Mouse (Mus musculus): Measurements from ENCODE around the gene Pcx. TPM values are rescaled to one million over a fixed set of nuclear protein-coding genes. Genes with fewer than 3 reads are reported as not detected.

The Pcx gene
- polyA plus RNA-seq, 1 experiment = 41.9 TPM

DNA sequence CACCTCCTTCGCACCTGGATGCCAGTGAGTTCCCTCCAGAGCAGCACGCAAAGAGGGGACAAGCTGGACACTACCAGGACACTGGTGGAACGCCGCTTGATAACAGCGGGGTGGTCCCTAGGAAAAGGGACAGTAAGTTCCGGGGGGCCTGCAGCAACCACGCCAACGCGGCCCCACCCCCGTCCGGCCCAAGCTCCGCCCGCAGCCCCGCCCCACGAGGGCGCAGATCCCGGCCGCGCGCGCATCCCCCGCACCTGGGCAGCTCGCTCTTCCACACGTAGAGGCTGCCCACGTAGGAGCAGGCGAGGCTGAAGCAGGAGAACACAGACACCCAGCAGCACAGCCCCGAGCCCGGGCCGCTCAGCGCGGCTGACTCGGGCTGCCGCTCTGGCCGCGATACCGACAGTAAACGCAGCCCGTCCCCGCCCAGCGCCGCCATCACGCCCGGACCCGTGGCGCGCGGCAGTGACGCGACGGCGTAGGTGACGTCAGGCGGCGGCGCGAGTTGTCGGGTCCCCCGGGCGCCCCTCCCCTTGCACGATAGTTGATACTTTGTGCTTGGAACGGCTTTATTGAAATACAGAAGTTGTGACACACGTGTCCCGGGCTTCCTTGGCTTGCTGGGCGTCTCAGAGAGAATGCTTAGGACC is 115.0 kb downstream of the Pcx start, which contains the start of gene Rce1:
TSS of gene Rce1 (minus strand) at position 463 of the 650 bp plus-strand sequence.
- TF ChIP-seq CTCF (IDR thresholded peaks at IDR 0.05; ENCODE audit: borderline replicate concordance, control insufficient read depth, extremely low read depth, insufficient read depth, low read length, poor library complexity) (no peak), POLR2A (IDR thresholded peaks at IDR 0.05; ENCODE audit: control insufficient read depth, extremely low read depth, insufficient read depth, low read length, poor library complexity) (peak; percentile 64)
- no peaks in the 10 kb centered on the region for H3K36me3 ChIP-seq (ENCODE audit: control insufficient read depth, insufficient read depth, low read length)
- WGBS = under 1% methylated on average over 64 of the region's 64 CpGs
- H3K27me3 ChIP-seq (ENCODE audit: control insufficient read depth, insufficient read depth, low read length) = no peaks in the 10 kb centered on the region
- peak within 1 kb of the TSS; percentile 83 for H3K4me3 ChIP-seq (ENCODE audit: control insufficient read depth, insufficient read depth, low read length)
- H3K4me1 ChIP-seq (replicated peaks; ENCODE audit: control insufficient read depth, insufficient read depth, low read length) = peaks cover 9% of the 10 kb centered on the region
- no peak within 1 kb of the TSS for H3K27ac ChIP-seq (ENCODE audit: control insufficient read depth, insufficient read depth, low read length)
- peak; percentile 90 for DNase-seq

DNA sequence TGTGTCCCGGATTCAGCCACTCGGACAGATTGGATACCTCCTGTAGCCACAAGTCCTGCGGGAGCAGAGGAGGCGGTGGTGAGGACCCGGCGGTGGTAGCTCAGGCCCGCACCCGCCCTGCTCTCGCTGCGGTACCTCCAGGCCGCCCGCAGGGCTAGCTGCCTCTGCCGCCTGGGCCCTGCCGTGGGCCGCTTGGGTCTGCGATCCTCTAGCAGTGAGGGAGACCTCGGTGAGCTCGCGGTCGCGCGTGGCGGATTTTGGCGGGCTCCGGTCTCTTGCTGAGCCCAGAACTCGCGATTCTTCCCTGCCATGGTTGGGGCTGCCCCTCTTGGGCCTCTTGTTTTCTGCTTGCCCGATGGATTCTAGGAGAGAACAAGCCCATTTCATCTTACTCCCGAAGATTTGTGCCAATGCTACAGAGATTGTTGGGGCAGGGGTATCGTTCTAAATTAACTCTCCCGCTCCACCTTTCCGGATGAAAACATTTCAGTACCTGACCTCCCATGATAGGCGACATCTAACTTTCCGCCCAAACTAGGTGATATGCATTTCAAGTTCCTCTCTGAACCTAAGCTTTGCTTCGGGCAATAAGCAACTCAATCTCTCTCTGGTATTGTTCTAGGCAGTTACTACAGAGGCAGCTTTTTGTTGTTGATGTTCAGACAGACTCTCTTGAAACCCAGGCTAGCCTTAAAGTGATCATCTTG is 115.7 kb downstream of the Pcx start:
- Histone ChIP-seq H3K4me1 (replicated peaks; ENCODE audit: control insufficient read depth, insufficient read depth, low read length) (peaks cover 9% of the 10 kb centered on the region), H3K27ac (ENCODE audit: control insufficient read depth, insufficient read depth, low read length) (no peak overlapping the region), H3K4me3 (ENCODE audit: control insufficient read depth, insufficient read depth, low read length) (peak overlapping the region; percentile 83), H3K36me3 (ENCODE audit: control insufficient read depth, insufficient read depth, low read length) (no peaks in the 10 kb centered on the region), H3K27me3 (ENCODE audit: control insufficient read depth, insufficient read depth, low read length) (no peaks in the 10 kb centered on the region)
- no peak for DNase-seq
- 1% methylated on average over 35 of the region's 35 CpGs for WGBS
- TF ChIP-seq CTCF (IDR thresholded peaks at IDR 0.05; ENCODE audit: borderline replicate concordance, control insufficient read depth, extremely low read depth, insufficient read depth, low read length, poor library complexity) (no peak), POLR2A (IDR thresholded peaks at IDR 0.05; ENCODE audit: control insufficient read depth, extremely low read depth, insufficient read depth, low read length, poor library complexity) (no peak)

DNA sequence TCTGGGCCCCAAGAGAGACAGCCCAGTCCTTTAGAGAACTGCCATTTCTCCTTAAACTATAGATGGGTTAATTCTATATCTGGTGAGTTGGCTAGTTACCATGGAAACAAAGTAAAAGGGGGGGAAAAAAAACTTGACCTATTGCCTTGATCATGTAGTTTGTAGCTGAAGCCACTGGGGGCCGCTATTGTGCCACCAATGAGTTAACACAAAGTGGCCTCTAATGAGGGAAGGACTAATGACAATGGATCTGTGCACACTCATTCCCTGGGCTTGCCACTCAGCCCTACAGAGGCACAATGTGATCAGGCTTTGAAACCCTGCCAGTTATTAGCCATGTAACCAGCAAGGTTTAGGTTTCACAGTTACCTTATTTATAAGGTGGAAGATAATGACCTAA is 118.5 kb downstream of the Pcx start:
- no peak overlapping the region for H3K27ac ChIP-seq (ENCODE audit: control insufficient read depth, insufficient read depth, low read length)
- no peaks in the 10 kb centered on the region for H3K27me3 ChIP-seq (ENCODE audit: control insufficient read depth, insufficient read depth, low read length)
- 3% methylated on average over 1 of the region's 1 CpGs for WGBS
- H3K4me3 ChIP-seq (ENCODE audit: control insufficient read depth, insufficient read depth, low read length) = no peak overlapping the region
- peaks cover 9% of the 10 kb centered on the region for H3K4me1 ChIP-seq (replicated peaks; ENCODE audit: control insufficient read depth, insufficient read depth, low read length)
- DNase-seq = peak; percentile 45
- TF ChIP-seq CTCF (IDR thresholded peaks at IDR 0.05; ENCODE audit: borderline replicate concordance, control insufficient read depth, extremely low read depth, insufficient read depth, low read length, poor library complexity) (no peak), POLR2A (IDR thresholded peaks at IDR 0.05; ENCODE audit: control insufficient read depth, extremely low read depth, insufficient read depth, low read length, poor library complexity) (no peak)
- H3K36me3 ChIP-seq (ENCODE audit: control insufficient read depth, insufficient read depth, low read length) = no peaks in the 10 kb centered on the region

DNA sequence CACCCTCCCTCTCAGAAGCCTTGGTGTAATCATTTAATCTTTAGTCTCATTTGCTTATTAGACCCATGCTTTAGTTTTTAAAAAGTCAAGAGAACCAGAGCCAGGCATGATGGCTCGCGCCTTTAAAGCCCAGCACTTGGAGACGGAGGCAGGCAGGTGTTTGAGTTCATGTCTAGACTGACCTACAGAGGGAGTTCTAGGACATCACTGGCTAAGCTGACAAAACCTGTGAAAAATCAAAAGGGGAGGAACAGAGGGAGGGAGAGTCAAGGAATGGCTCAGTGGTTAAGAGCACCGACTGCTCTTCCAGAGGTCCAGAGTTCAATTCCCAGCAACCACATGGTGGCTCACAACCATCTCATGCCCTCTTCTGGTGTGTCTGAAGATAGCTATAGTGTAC is 125.7 kb downstream of the Pcx start:
- Histone ChIP-seq H3K4me1 (replicated peaks; ENCODE audit: control insufficient read depth, insufficient read depth, low read length) (no peaks in the 10 kb centered on the region), H3K36me3 (ENCODE audit: control insufficient read depth, insufficient read depth, low read length) (no peaks in the 10 kb centered on the region), H3K27me3 (ENCODE audit: control insufficient read depth, insufficient read depth, low read length) (no peaks in the 10 kb centered on the region), H3K27ac (ENCODE audit: control insufficient read depth, insufficient read depth, low read length) (no peak overlapping the region), H3K4me3 (ENCODE audit: control insufficient read depth, insufficient read depth, low read length) (no peak overlapping the region)
- DNase-seq = no peak
- no peak for TF ChIP-seq CTCF (IDR thresholded peaks at IDR 0.05; ENCODE audit: borderline replicate concordance, control insufficient read depth, extremely low read depth, insufficient read depth, low read length, poor library complexity)
- TF ChIP-seq POLR2A (IDR thresholded peaks at IDR 0.05; ENCODE audit: control insufficient read depth, extremely low read depth, insufficient read depth, low read length, poor library complexity) = no peak
- WGBS = 64% methylated on average over 4 of the region's 4 CpGs

DNA sequence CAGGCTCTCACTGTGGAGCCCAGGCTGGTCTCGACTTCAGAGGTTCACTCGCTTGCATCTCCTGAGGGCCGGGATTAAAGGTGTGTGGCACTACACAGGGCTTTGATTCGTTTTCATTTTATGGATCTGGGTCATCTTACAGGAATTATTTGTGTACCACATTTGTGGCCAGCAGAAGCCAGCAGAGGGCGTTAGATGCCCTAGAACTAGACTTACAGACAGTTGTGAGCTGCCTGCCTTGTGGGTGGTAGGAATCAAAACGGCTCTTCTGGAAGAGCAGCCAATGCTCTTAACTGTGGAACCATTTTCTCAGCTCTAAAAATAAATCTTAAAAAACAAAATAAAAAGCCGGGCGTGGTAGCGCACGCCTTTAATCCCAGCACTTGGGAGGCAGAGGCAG is 134.0 kb downstream of the Pcx start:
- WGBS = 52% methylated on average over 10 of the region's 10 CpGs
- Histone ChIP-seq H3K36me3 (ENCODE audit: control insufficient read depth, insufficient read depth, low read length) (no peaks in the 10 kb centered on the region), H3K27ac (ENCODE audit: control insufficient read depth, insufficient read depth, low read length) (no peak overlapping the region), H3K4me1 (replicated peaks; ENCODE audit: control insufficient read depth, insufficient read depth, low read length) (no peaks in the 10 kb centered on the region; the same call in 1 of the 2 replicates), H3K27me3 (ENCODE audit: control insufficient read depth, insufficient read depth, low read length) (no peaks in the 10 kb centered on the region), H3K4me3 (ENCODE audit: control insufficient read depth, insufficient read depth, low read length) (no peak overlapping the region)
- DNase-seq = no peak
- TF ChIP-seq CTCF (IDR thresholded peaks at IDR 0.05; ENCODE audit: borderline replicate concordance, control insufficient read depth, extremely low read depth, insufficient read depth, low read length, poor library complexity) (no peak), POLR2A (IDR thresholded peaks at IDR 0.05; ENCODE audit: control insufficient read depth, extremely low read depth, insufficient read depth, low read length, poor library complexity) (no peak)

DNA sequence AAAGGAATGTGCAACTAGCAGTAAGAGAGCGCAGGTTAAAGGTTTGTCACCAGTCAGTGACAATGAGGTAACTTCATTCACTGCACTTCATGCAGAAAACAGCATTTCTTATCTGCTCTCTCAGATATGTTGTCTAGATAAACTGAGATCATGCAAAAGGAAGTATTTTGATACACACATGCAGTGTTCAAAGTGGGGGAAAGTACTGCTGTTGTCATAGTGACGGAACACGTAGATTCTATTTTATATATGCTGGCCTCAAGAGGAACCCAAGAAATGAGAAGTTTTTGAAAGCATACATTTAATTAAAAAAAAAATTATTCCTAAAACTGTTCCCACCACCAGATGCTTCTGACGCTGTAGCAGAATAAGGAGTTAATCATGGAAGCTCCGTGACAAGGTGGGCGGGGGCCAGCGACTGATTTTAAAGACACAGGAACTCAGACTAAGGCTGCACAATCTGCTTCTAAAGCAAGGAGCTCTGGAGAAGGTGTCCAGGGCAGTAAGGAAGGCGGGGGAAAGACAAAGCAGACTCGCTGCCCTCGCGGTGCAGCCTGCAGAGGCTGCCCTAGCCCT is 136.7 kb downstream of the Pcx start:
- TF ChIP-seq POLR2A (IDR thresholded peaks at IDR 0.05; ENCODE audit: control insufficient read depth, extremely low read depth, insufficient read depth, low read length, poor library complexity) = no peak
- no peak for TF ChIP-seq CTCF (IDR thresholded peaks at IDR 0.05; ENCODE audit: borderline replicate concordance, control insufficient read depth, extremely low read depth, insufficient read depth, low read length, poor library complexity)
- no peaks in the 10 kb centered on the region for H3K27me3 ChIP-seq (ENCODE audit: control insufficient read depth, insufficient read depth, low read length)
- no peak overlapping the region for H3K27ac ChIP-seq (ENCODE audit: control insufficient read depth, insufficient read depth, low read length)
- no peaks in the 10 kb centered on the region for H3K36me3 ChIP-seq (ENCODE audit: control insufficient read depth, insufficient read depth, low read length)
- no peaks in the 10 kb centered on the region; the same call in 1 of the 2 replicates for H3K4me1 ChIP-seq (replicated peaks; ENCODE audit: control insufficient read depth, insufficient read depth, low read length)
- WGBS = 85% methylated on average over 11 of the region's 11 CpGs
- DNase-seq = no peak
- no peak overlapping the region for H3K4me3 ChIP-seq (ENCODE audit: control insufficient read depth, insufficient read depth, low read length)

Measured in thymus, adult 2 months (tissue).